Mouse (Mus musculus) midbrain, embryonic 16.5 days (tissue): ENCODE measurements around the gene Abr. TPM values are rescaled to one million over a fixed set of nuclear protein-coding genes. Genes with fewer than 3 reads are reported as not detected.

ENCODE experiments used
- ATAC-seq: fragments of 200-750 bp; cut with Nextera tagmentation; 2 replicates; pipeline ENCODE4 v1.8.0; 2017; ENCODE audit warnings: moderate TSS enrichment
- H3K27ac ChIP-seq: fragments of 300-500 bp; sonication (generic); 2 replicates; pipeline ENCODE4 v1.5.1; 2014; ENCODE audit warnings: mild to moderate bottlenecking, low read length, mixed read lengths
- H3K27me3 ChIP-seq: fragments of 300-500 bp; sonication (generic); 2 replicates; pipeline ENCODE4 v1.6.1; 2014; ENCODE audit warnings: low read depth, low read length, mixed read lengths; ENCODE audit not compliant: control insufficient read depth, insufficient read depth
- H3K36me3 ChIP-seq: fragments of 300-500 bp; sonication (generic); 2 replicates; pipeline ENCODE4 v1.6.1; 2014; ENCODE audit warnings: mild to moderate bottlenecking, low read length, moderate library complexity, mixed read lengths; ENCODE audit not compliant: control insufficient read depth, insufficient read depth
- H3K4me1 ChIP-seq: fragments of 300-500 bp; sonication (generic); 2 replicates; pipeline ENCODE4 v1.6.1; 2014; ENCODE audit warnings: mild to moderate bottlenecking, low read length, mixed read lengths; ENCODE audit not compliant: control insufficient read depth, insufficient read depth
- H3K4me2 ChIP-seq: fragments of 300-500 bp; sonication (generic); 2 replicates; pipeline ENCODE4 v1.6.1; 2014; ENCODE audit warnings: mild to moderate bottlenecking, low read length, mixed read lengths
- H3K4me3 ChIP-seq: fragments of 300-500 bp; sonication (generic); 2 replicates; pipeline ENCODE4 v1.5.1; 2014; ENCODE audit warnings: low read depth, mild to moderate bottlenecking, low read length, moderate library complexity, mixed read lengths
- H3K9ac ChIP-seq: fragments of 300-500 bp; sonication (generic); 2 replicates; pipeline ENCODE4 v1.6.1; 2014; ENCODE audit warnings: low read depth, low read length, mixed read lengths
- H3K9me3 ChIP-seq: fragments of 300-500 bp; sonication (generic); replicated peaks from 2 replicates; pipeline ENCODE4 v1.6.1; 2014; ENCODE audit warnings: mild to moderate bottlenecking, low read length, mixed read lengths; ENCODE audit not compliant: control insufficient read depth, poor library complexity, severe bottlenecking
- WGBS: fragments of 180-500 bp; shearing (Covaris S2); extraction: QIAGEN DNeasy Blood & Tissue Kit; methylation state at CpG from one replicate; pipeline ENCODE4 v1.1.7; 2014; 5-methylcytosine and 5-hydroxymethylcytosine counted together
- polyA plus RNA-seq: library from polyadenylated mRNA; unstranded; fragments of >200 nt; fragmentation: Nextera tagmentation; extraction: Ambion mirVana; gene quantifications from 2 replicates; pipeline ENCODE4 v1.2.1, GENCODE M21; 2015

Abr gene
- polyA plus RNA-seq, 1 experiment from 2014 or later, result 110 TPM

- WGBS, result 55% methylated on average over 11 of the region's 14 CpGs
- no peak overlapping the region for H3K4me3 ChIP-seq
- peaks cover 15% of the 10 kb centered on the region for H3K4me1 ChIP-seq
- no peak overlapping the region for H3K9ac ChIP-seq
- no peak overlapping the region for H3K27ac ChIP-seq
- no peaks in the 10 kb centered on the region; the same call in 1 of the 2 replicates for H3K27me3 ChIP-seq
- H3K36me3 ChIP-seq, result no peaks in the 10 kb centered on the region
- no peak overlapping the region for H3K4me2 ChIP-seq
- H3K9me3 ChIP-seq, result no peaks in the 10 kb centered on the region
- ATAC-seq, result no peak
These were observed 28.9 kb upstream of the Abr start for GRCm38 (mm10) chr11:76650862-76651560.

DNA sequence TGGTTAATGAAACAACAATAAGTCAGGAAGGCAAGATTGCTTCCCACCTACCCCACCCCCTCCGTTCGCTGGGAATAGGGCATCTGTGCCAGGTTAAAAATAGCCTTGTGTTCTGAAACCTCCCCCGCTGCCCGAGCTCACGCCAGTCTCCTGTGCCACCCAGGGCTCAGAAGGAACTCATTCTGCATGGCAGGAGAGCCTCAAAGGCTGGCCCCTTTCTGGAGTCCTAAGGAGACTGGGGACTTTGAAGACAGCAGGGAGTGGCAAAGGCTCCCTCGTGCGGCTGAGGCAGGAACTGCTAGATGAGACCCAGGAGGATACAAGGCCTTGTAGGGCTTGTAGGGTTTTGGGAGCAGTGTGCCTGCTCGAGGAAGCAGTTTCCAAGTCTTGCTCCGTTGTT, 25.4 kb upstream of the Abr start:
- 0 out of 2 replicates have a peak, but pooled peaks have one; percentile 3 for ATAC-seq
- Histone ChIP-seq H3K27ac (peak overlapping the region; percentile 60), H3K9ac (peak overlapping the region; percentile 30; the same call in 1 of the 2 replicates), H3K4me3 (peak overlapping the region; percentile 11; the same call in 1 of the 2 replicates), H3K36me3 (no peaks in the 10 kb centered on the region), H3K9me3 (no peaks in the 10 kb centered on the region), H3K4me2 (peak overlapping the region; percentile 46), H3K4me1 (peaks cover 20% of the 10 kb centered on the region), H3K27me3 (no peaks in the 10 kb centered on the region; the same call in 1 of the 2 replicates)
- 8% methylated on average over 9 of the region's 9 CpGs for WGBS

GRCm38 (mm10) chr11:76647062-76647461, 24.9 kb upstream of the Abr start:
- 1% methylated on average over 7 of the region's 7 CpGs for WGBS
- Histone ChIP-seq H3K9me3 (no peaks in the 10 kb centered on the region), H3K27ac (peak overlapping the region; percentile 60), H3K9ac (peak overlapping the region; percentile 30; the same call in 1 of the 2 replicates), H3K27me3 (no peaks in the 10 kb centered on the region; the same call in 1 of the 2 replicates), H3K4me2 (peak overlapping the region; percentile 46), H3K36me3 (no peaks in the 10 kb centered on the region), H3K4me1 (peaks cover 20% of the 10 kb centered on the region), H3K4me3 (peak overlapping the region; percentile 11; the same call in 1 of the 2 replicates)
- ATAC-seq, result peak; percentile 71

DNA sequence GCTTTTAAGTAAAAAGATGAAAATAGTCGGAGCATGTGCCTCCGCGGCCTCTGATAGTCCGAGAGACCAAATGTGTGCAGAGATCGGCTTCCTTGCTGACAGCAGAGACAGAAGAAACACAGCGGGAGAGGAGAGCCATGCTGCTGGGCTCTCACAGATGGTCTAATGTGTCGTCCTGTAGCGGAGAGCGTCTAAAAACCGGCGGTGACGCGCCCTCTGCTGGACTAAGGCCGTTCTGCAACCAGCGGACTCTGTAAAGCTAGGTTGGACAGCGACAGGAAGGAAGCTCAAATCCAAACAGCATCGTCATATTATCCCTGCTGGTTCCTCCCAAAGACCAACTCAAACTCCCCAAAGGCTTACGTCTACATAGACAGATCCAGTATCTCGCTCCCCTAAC, 23.8 kb upstream of the Abr start:
- Histone ChIP-seq H3K4me1 (peaks cover 20% of the 10 kb centered on the region), H3K4me3 (peak overlapping the region; percentile 29), H3K9me3 (no peaks in the 10 kb centered on the region), H3K9ac (peak overlapping the region; percentile 42; the same call in 1 of the 2 replicates), H3K36me3 (no peaks in the 10 kb centered on the region), H3K27ac (no peak overlapping the region), H3K27me3 (no peaks in the 10 kb centered on the region; the same call in 1 of the 2 replicates), H3K4me2 (peak overlapping the region; percentile 57)
- under 1% methylated on average over 19 of the region's 19 CpGs for WGBS
- ATAC-seq, result peak; percentile 81

DNA sequence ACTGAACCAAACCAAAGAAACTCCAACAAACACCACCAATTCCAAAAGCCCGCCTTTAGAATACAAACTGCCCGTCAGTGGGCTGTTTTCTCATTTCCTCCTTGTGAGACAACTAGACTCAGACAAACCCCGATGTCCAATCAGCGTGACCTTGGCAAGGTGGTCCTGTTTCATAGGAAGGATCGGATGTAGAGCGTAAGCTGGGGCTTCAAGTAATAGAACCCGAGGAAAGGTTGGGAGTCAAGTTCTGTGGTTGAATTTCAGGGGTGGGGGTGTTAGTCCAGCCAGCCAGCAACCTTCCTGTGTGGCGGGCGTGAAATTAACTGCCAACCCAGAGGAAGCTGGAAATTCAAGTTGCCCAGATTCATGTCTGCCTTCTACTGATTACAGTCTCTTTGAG, 22.9 kb upstream of the Abr start:
- Histone ChIP-seq H3K9me3 (no peaks in the 10 kb centered on the region), H3K27ac (no peak overlapping the region)
- WGBS, result 66% methylated on average over 9 of the region's 9 CpGs

GRCm38 (mm10) chr11:76644257-76644656, 22.1 kb upstream of the Abr start:
- ATAC-seq, result no peak
- H3K4me3 ChIP-seq, result no peak overlapping the region
- no peaks in the 10 kb centered on the region; the same call in 1 of the 2 replicates for H3K27me3 ChIP-seq
- H3K27ac ChIP-seq, result no peak overlapping the region
- no peak overlapping the region for H3K4me2 ChIP-seq
- no peak overlapping the region for H3K9ac ChIP-seq
- H3K36me3 ChIP-seq, result no peaks in the 10 kb centered on the region
- WGBS, result 34% methylated on average over 6 of the region's 6 CpGs
- H3K4me1 ChIP-seq, result peaks cover 20% of the 10 kb centered on the region
- no peaks in the 10 kb centered on the region for H3K9me3 ChIP-seq

More for the DNA sequence above, 22.9 kb upstream of the Abr start:
- ATAC-seq, result no peak
- Histone ChIP-seq H3K4me1 (peaks cover 20% of the 10 kb centered on the region), H3K4me2 (no peak overlapping the region), H3K36me3 (no peaks in the 10 kb centered on the region), H3K9ac (no peak overlapping the region), H3K27me3 (no peaks in the 10 kb centered on the region; the same call in 1 of the 2 replicates), H3K4me3 (no peak overlapping the region)

- ATAC-seq, result no peak
- 0 out of 2 replicates have a peak, but pooled peaks cover 2% of the 10 kb centered on the region for H3K4me1 ChIP-seq
These were observed 18.1 kb upstream of the Abr start for GRCm38 (mm10) chr11:76640231-76640630.

GRCm38 (mm10) chr11:76639269-76639985, 17.3 kb upstream of the Abr start:
- H3K36me3 ChIP-seq, result no peaks in the 10 kb centered on the region
- H3K4me3 ChIP-seq, result no peak overlapping the region
- ATAC-seq, result no peak
- no peak overlapping the region for H3K27ac ChIP-seq
- no peak overlapping the region for H3K4me2 ChIP-seq
- WGBS, result 79% methylated on average over 17 of the region's 17 CpGs
- no peaks in the 10 kb centered on the region for H3K27me3 ChIP-seq
- no peaks in the 10 kb centered on the region for H3K9me3 ChIP-seq
- H3K4me1 ChIP-seq, result 0 out of 2 replicates have a peak, but pooled peaks cover 2% of the 10 kb centered on the region
- H3K9ac ChIP-seq, result no peak overlapping the region

More at GRCm38 (mm10) chr11:76640231-76640630, 18.1 kb upstream of the Abr start:
- no peaks in the 10 kb centered on the region for H3K9me3 ChIP-seq
- H3K27ac ChIP-seq, result no peak overlapping the region
- no peaks in the 10 kb centered on the region for H3K36me3 ChIP-seq
- no peaks in the 10 kb centered on the region for H3K27me3 ChIP-seq
- no peak overlapping the region for H3K9ac ChIP-seq
- WGBS, result 69% methylated on average over 4 of the region's 4 CpGs
- no peak overlapping the region for H3K4me2 ChIP-seq
- no peak overlapping the region for H3K4me3 ChIP-seq

GRCm38 (mm10) chr11:76630487-76630886, 8.4 kb upstream of the Abr start:
- ATAC-seq, result no peak
- 91% methylated on average over 5 of the region's 5 CpGs for WGBS
- Histone ChIP-seq H3K27ac (no peak overlapping the region), H3K27me3 (no peaks in the 10 kb centered on the region), H3K4me2 (no peak overlapping the region), H3K36me3 (no peaks in the 10 kb centered on the region), H3K4me3 (no peak overlapping the region), H3K4me1 (no peaks in the 10 kb centered on the region), H3K9ac (no peak overlapping the region), H3K9me3 (no peaks in the 10 kb centered on the region)
